Mouse (Mus musculus) E14TG2a.4 (cell line): ENCODE results near the gene Shld1.

Experiments
- CTCF ChIP-seq: conservative IDR thresholded peaks from 2 replicates; pipeline ENCODE4 v1.5.1; 2014; ENCODE audit warnings: low read length
- POU5F1 ChIP-seq: IDR thresholded peaks from 2 replicates; pipeline ENCODE4 v1.6.1; 2014; ENCODE audit warnings: low read length, borderline replicate concordance

GRCm38 (mm10) chr2:132738816-132739432, 52.2 kb downstream of the Shld1 start:
- TF ChIP-seq CTCF (no peak), POU5F1 (no peak)
